Mouse (Mus musculus): Measurements from ENCODE around the gene Rnf141. TPM values are rescaled to one million over a fixed set of nuclear protein-coding genes. Genes with fewer than 3 reads are reported as not detected.

The Rnf141 gene
- polyA plus RNA-seq, 1 experiment, result 16.6 TPM

- Histone ChIP-seq H3K4me1 (replicated peaks; ENCODE audit: control insufficient read depth, insufficient read depth, low read length) (no peaks in the 10 kb centered on the region), H3K36me3 (ENCODE audit: control insufficient read depth, insufficient read depth, low read length) (peaks cover 3% of the 10 kb centered on the region; the same call in 1 of the 2 replicates), H3K27me3 (ENCODE audit: control insufficient read depth, insufficient read depth, low read length) (no peaks in the 10 kb centered on the region), H3K27ac (ENCODE audit: control insufficient read depth, insufficient read depth, low read length) (no peak overlapping the region), H3K4me3 (ENCODE audit: control insufficient read depth, insufficient read depth, low read length) (no peak overlapping the region)
- 53% methylated on average over 4 of the region's 4 CpGs for WGBS
- DNase-seq, result no peak
- TF ChIP-seq CTCF (IDR thresholded peaks at IDR 0.05; ENCODE audit: borderline replicate concordance, control insufficient read depth, extremely low read depth, insufficient read depth, low read length, poor library complexity), result no peak
Observed at GRCm38 (mm10) chr7:110840332-110840731, 3.9 kb downstream of the Rnf141 start.

- Histone ChIP-seq H3K36me3 (ENCODE audit: control insufficient read depth, insufficient read depth, low read length) (peaks cover 3% of the 10 kb centered on the region; the same call in 1 of the 2 replicates), H3K27me3 (ENCODE audit: control insufficient read depth, insufficient read depth, low read length) (no peaks in the 10 kb centered on the region), H3K4me3 (ENCODE audit: control insufficient read depth, insufficient read depth, low read length) (no peak overlapping the region), H3K4me1 (replicated peaks; ENCODE audit: control insufficient read depth, insufficient read depth, low read length) (no peaks in the 10 kb centered on the region), H3K27ac (ENCODE audit: control insufficient read depth, insufficient read depth, low read length) (no peak overlapping the region)
- DNase-seq, result no peak
- 51% methylated on average over 3 of the region's 3 CpGs for WGBS
- TF ChIP-seq POLR2A (IDR thresholded peaks at IDR 0.05; ENCODE audit: control insufficient read depth, extremely low read depth, insufficient read depth, low read length, poor library complexity) (no peak), CTCF (IDR thresholded peaks at IDR 0.05; ENCODE audit: borderline replicate concordance, control insufficient read depth, extremely low read depth, insufficient read depth, low read length, poor library complexity) (no peak)
Observed at GRCm38 (mm10) chr7:110834522-110834921, 9.7 kb downstream of the Rnf141 start.

GRCm38 (mm10) chr7:110834018-110834417, 10.2 kb downstream of the Rnf141 start:
- no peak overlapping the region for H3K4me3 ChIP-seq (ENCODE audit: control insufficient read depth, insufficient read depth, low read length)
- H3K36me3 ChIP-seq (ENCODE audit: control insufficient read depth, insufficient read depth, low read length), result peaks cover 3% of the 10 kb centered on the region; the same call in 1 of the 2 replicates
- TF ChIP-seq CTCF (IDR thresholded peaks at IDR 0.05; ENCODE audit: borderline replicate concordance, control insufficient read depth, extremely low read depth, insufficient read depth, low read length, poor library complexity) (no peak), POLR2A (IDR thresholded peaks at IDR 0.05; ENCODE audit: control insufficient read depth, extremely low read depth, insufficient read depth, low read length, poor library complexity) (no peak)
- no peak overlapping the region for H3K27ac ChIP-seq (ENCODE audit: control insufficient read depth, insufficient read depth, low read length)
- DNase-seq, result no peak
- no peaks in the 10 kb centered on the region for H3K4me1 ChIP-seq (replicated peaks; ENCODE audit: control insufficient read depth, insufficient read depth, low read length)
- 96% methylated on average over 1 of the region's 1 CpGs for WGBS
- H3K27me3 ChIP-seq (ENCODE audit: control insufficient read depth, insufficient read depth, low read length), result no peaks in the 10 kb centered on the region

- H3K36me3 ChIP-seq (ENCODE audit: control insufficient read depth, insufficient read depth, low read length), result peaks cover 3% of the 10 kb centered on the region; the same call in 1 of the 2 replicates
- TF ChIP-seq CTCF (IDR thresholded peaks at IDR 0.05; ENCODE audit: borderline replicate concordance, control insufficient read depth, extremely low read depth, insufficient read depth, low read length, poor library complexity), result no peak
- no peak for TF ChIP-seq POLR2A (IDR thresholded peaks at IDR 0.05; ENCODE audit: control insufficient read depth, extremely low read depth, insufficient read depth, low read length, poor library complexity)
- H3K4me3 ChIP-seq (ENCODE audit: control insufficient read depth, insufficient read depth, low read length), result no peak overlapping the region
- no peak overlapping the region for H3K27ac ChIP-seq (ENCODE audit: control insufficient read depth, insufficient read depth, low read length)
- WGBS, result 83% methylated on average over 1 of the region's 1 CpGs
- H3K4me1 ChIP-seq (replicated peaks; ENCODE audit: control insufficient read depth, insufficient read depth, low read length), result no peaks in the 10 kb centered on the region
- DNase-seq, result no peak
- H3K27me3 ChIP-seq (ENCODE audit: control insufficient read depth, insufficient read depth, low read length), result no peaks in the 10 kb centered on the region
Observed at GRCm38 (mm10) chr7:110833024-110833423, 11.2 kb downstream of the Rnf141 start.

- Histone ChIP-seq H3K27ac (ENCODE audit: control insufficient read depth, insufficient read depth, low read length) (no peak overlapping the region), H3K36me3 (ENCODE audit: control insufficient read depth, insufficient read depth, low read length) (peaks cover 14% of the 10 kb centered on the region), H3K4me3 (ENCODE audit: control insufficient read depth, insufficient read depth, low read length) (no peak overlapping the region), H3K4me1 (replicated peaks; ENCODE audit: control insufficient read depth, insufficient read depth, low read length) (peaks cover 8% of the 10 kb centered on the region), H3K27me3 (ENCODE audit: control insufficient read depth, insufficient read depth, low read length) (no peaks in the 10 kb centered on the region)
- no peak for DNase-seq
- TF ChIP-seq POLR2A (IDR thresholded peaks at IDR 0.05; ENCODE audit: control insufficient read depth, extremely low read depth, insufficient read depth, low read length, poor library complexity) (no peak), CTCF (IDR thresholded peaks at IDR 0.05; ENCODE audit: borderline replicate concordance, control insufficient read depth, extremely low read depth, insufficient read depth, low read length, poor library complexity) (no peak)
- 41% methylated on average over 8 of the region's 8 CpGs for WGBS
Observed at GRCm38 (mm10) chr7:110823995-110824953, 20.0 kb downstream of the Rnf141 start.

- no peak for TF ChIP-seq CTCF (IDR thresholded peaks at IDR 0.05; ENCODE audit: borderline replicate concordance, control insufficient read depth, extremely low read depth, insufficient read depth, low read length, poor library complexity)
- no peak for TF ChIP-seq POLR2A (IDR thresholded peaks at IDR 0.05; ENCODE audit: control insufficient read depth, extremely low read depth, insufficient read depth, low read length, poor library complexity)
- Histone ChIP-seq H3K36me3 (ENCODE audit: control insufficient read depth, insufficient read depth, low read length) (peaks cover 14% of the 10 kb centered on the region), H3K27ac (ENCODE audit: control insufficient read depth, insufficient read depth, low read length) (no peak overlapping the region), H3K4me3 (ENCODE audit: control insufficient read depth, insufficient read depth, low read length) (no peak overlapping the region), H3K4me1 (replicated peaks; ENCODE audit: control insufficient read depth, insufficient read depth, low read length) (peaks cover 8% of the 10 kb centered on the region), H3K27me3 (ENCODE audit: control insufficient read depth, insufficient read depth, low read length) (no peaks in the 10 kb centered on the region)
- no peak for DNase-seq
- WGBS, result 35% methylated on average over 4 of the region's 4 CpGs
Observed at GRCm38 (mm10) chr7:110823593-110823992, 20.7 kb downstream of the Rnf141 start.
